Mouse (Mus musculus): Measurements from ENCODE around the gene Gm44511. TPM values are rescaled to one million over a fixed set of nuclear protein-coding genes. Genes with fewer than 3 reads are reported as not detected.
A peak's percentile ranks its signal among the peaks of the same experiment; 100 is the strongest.
"Not testable (repeated sequence)": the region's sequence is repeated elsewhere in the genome, so short reads cannot be mapped to it uniquely, and the experiment has no call there.

The Gm44511 gene
- polyA plus RNA-seq, 1 experiment: not detected

DNA sequence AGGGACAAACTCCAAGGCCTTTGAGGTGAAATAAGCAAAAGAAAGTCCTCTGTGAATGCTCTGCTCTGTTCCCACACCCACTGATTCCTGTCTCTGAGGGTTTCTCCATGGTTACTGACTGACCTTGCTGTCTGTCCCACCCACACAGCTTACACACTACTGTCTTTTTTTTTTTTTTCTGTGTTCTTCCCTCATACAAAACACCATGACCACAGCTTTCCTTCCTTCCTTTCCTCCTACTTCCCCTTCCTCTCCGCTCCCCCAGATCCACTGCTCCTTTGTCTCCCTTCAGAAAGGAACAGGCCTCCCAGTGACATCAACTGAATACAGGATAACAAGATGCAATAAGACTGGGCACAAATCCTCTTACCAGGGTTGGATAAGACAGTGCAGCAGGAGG, 37.6 kb downstream of the Gm44511 start:
- Histone ChIP-seq H3K36me3 (ENCODE audit: control insufficient read depth, insufficient read depth, low read length) (no peaks in the 10 kb centered on the region), H3K4me1 (replicated peaks; ENCODE audit: control insufficient read depth, insufficient read depth, low read length) (no peaks in the 10 kb centered on the region; the same call in 1 of the 2 replicates), H3K4me3 (ENCODE audit: control insufficient read depth, insufficient read depth, low read length) (no peak overlapping the region), H3K27me3 (ENCODE audit: control insufficient read depth, insufficient read depth, low read length) (no peaks in the 10 kb centered on the region), H3K27ac (ENCODE audit: control insufficient read depth, insufficient read depth, low read length) (no peak overlapping the region)
- no peak for TF ChIP-seq POLR2A (IDR thresholded peaks at IDR 0.05; ENCODE audit: control insufficient read depth, extremely low read depth, insufficient read depth, low read length, poor library complexity)
- no peak for TF ChIP-seq CTCF (IDR thresholded peaks at IDR 0.05; ENCODE audit: borderline replicate concordance, control insufficient read depth, extremely low read depth, insufficient read depth, low read length, poor library complexity)
- DNase-seq: no peak
- 86% methylated on average over 1 of the region's 1 CpGs for WGBS

DNA sequence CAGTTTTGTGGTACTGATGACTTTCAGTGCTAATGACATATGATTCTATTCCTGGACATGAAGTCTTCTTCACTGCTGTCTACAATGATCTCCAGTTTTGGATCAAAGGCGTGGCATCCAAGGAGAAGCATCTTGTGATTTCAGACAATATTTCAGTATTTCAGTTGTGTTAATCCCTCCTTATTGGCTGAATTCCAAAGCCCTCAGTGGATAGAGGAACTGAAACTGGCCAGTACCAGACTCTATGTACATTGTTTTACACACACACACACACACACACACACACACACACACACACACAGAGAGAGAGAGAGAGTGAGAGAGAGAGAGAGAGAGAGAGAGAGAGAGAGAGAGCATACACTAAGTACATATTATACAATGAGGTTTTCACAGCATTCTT, 39.7 kb downstream of the Gm44511 start:
- not testable (repeated sequence) for DNase-seq; H3K4me3 ChIP-seq (ENCODE audit: control insufficient read depth, insufficient read depth, low read length); H3K27ac ChIP-seq (ENCODE audit: control insufficient read depth, insufficient read depth, low read length); H3K4me1 ChIP-seq (replicated peaks; ENCODE audit: control insufficient read depth, insufficient read depth, low read length); H3K27me3 ChIP-seq (ENCODE audit: control insufficient read depth, insufficient read depth, low read length); H3K36me3 ChIP-seq (ENCODE audit: control insufficient read depth, insufficient read depth, low read length)
- WGBS: 100% methylated on average over 1 of the region's 1 CpGs

DNA sequence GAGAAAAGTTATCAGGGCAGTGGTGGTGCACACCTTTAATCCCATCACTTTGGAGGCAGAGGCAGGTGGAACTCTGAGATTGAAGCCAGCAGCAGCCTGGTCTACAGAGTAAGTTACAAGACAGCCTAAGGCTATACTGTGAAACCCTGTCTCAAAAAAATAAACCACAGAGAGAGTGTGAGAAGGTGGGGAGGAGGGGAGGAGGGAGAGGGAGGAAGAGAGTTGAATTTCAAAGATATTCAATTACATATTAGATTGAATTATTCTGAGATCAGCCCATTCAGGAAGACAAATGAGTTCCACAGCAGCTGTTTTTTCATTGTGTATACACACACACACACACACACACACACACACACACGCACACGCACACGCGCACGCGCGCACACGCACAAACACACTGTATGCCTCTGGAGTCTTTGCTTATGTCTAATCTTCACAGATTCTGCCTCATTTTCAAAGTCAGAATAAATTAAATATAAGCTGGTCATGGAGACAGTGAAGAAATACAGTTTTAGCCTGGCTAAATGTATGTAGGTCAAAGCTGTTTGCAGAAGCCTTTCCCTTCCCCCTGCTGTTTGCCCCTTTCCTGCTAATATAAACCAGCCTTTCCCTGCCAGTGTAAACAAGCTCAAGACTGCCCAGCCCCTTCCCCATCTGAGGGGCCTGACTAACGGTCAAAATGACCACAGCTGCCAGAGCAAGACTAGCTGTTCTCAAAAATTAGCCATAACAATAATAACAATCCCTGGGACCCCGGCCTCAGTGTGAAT, 56.4 kb downstream of the Gm44511 start:
- Histone ChIP-seq H3K27me3 (ENCODE audit: control insufficient read depth, insufficient read depth, low read length) (no peaks in the 10 kb centered on the region), H3K36me3 (ENCODE audit: control insufficient read depth, insufficient read depth, low read length) (no peaks in the 10 kb centered on the region), H3K27ac (ENCODE audit: control insufficient read depth, insufficient read depth, low read length) (peak overlapping the region; percentile 97), H3K4me1 (replicated peaks; ENCODE audit: control insufficient read depth, insufficient read depth, low read length) (peaks cover 16% of the 10 kb centered on the region), H3K4me3 (ENCODE audit: control insufficient read depth, insufficient read depth, low read length) (no peak overlapping the region)
- TF ChIP-seq CTCF (IDR thresholded peaks at IDR 0.05; ENCODE audit: borderline replicate concordance, control insufficient read depth, extremely low read depth, insufficient read depth, low read length, poor library complexity): no peak
- TF ChIP-seq POLR2A (IDR thresholded peaks at IDR 0.05; ENCODE audit: control insufficient read depth, extremely low read depth, insufficient read depth, low read length, poor library complexity): no peak
- no peak for DNase-seq
- WGBS: 93% methylated on average over 10 of the region's 10 CpGs

DNA sequence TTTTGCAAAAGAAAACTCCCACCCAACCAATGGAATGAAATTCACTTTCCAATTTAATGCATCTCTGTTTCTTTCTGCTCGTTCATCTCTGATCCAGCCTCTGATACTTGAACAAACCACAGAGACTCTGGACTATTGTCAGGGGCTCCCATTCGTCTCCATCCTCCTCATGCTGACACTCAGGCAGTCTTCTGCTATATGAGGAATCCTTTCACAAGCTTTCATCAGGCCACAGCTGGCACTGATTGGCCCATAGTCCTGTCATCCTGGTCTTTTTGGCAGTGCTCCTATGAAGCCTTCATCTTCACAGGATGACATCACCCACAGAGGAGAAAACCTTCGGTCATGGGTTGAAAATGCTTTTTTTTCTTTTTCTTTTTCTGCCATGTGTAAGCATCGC, 58.1 kb downstream of the Gm44511 start:
- H3K27me3 ChIP-seq (ENCODE audit: control insufficient read depth, insufficient read depth, low read length): no peaks in the 10 kb centered on the region
- 85% methylated on average over 4 of the region's 4 CpGs for WGBS
- peaks cover 24% of the 10 kb centered on the region for H3K4me1 ChIP-seq (replicated peaks; ENCODE audit: control insufficient read depth, insufficient read depth, low read length)
- TF ChIP-seq POLR2A (IDR thresholded peaks at IDR 0.05; ENCODE audit: control insufficient read depth, extremely low read depth, insufficient read depth, low read length, poor library complexity): no peak
- no peak for TF ChIP-seq CTCF (IDR thresholded peaks at IDR 0.05; ENCODE audit: borderline replicate concordance, control insufficient read depth, extremely low read depth, insufficient read depth, low read length, poor library complexity)
- DNase-seq: no peak
- H3K4me3 ChIP-seq (ENCODE audit: control insufficient read depth, insufficient read depth, low read length): no peak overlapping the region
- H3K36me3 ChIP-seq (ENCODE audit: control insufficient read depth, insufficient read depth, low read length): no peaks in the 10 kb centered on the region
- H3K27ac ChIP-seq (ENCODE audit: control insufficient read depth, insufficient read depth, low read length): no peak overlapping the region

DNA sequence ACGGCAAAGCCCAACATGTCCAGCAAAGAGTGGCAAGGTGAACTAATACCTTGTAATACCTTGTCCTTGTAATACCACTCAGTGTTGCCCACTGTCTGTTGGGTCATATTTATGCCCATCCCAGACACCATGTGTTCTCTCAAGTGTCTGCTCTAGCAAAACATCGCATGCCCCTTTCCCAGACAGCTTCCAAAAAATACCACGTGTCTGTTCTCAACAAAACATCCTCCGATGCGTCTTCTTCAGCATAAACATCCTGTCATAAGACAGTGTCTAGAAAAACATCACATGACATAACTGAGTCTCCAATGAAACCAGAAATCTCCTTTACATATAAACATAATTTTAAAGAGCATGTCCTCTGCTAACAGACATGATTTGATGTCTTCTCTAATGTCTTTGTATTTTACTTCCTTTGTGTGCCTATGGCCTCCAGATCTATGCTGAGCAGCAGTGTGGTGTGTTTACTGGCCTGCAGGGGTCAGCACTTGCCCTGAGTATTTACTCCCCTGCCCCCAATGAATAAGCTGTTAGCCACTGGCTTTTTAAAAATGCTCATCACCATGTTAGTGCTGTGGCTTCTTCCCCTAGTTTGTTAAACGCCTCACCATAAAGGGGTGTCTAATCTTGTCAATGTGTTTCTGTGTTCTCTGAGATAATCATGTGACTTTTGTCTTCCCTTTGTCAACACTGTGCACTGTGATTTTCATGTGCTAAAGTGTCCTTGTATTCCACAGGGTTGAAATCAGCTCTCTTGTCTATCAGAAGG, 59.4 kb downstream of the Gm44511 start:
- H3K27me3 ChIP-seq (ENCODE audit: control insufficient read depth, insufficient read depth, low read length); H3K36me3 ChIP-seq (ENCODE audit: control insufficient read depth, insufficient read depth, low read length); H3K27ac ChIP-seq (ENCODE audit: control insufficient read depth, insufficient read depth, low read length); H3K4me3 ChIP-seq (ENCODE audit: control insufficient read depth, insufficient read depth, low read length): not testable (repeated sequence)
- peak; percentile 58 for DNase-seq
- 79% methylated on average over 6 of the region's 6 CpGs for WGBS
- peaks cover 24% of the 10 kb centered on the region for H3K4me1 ChIP-seq (replicated peaks; ENCODE audit: control insufficient read depth, insufficient read depth, low read length)

DNA sequence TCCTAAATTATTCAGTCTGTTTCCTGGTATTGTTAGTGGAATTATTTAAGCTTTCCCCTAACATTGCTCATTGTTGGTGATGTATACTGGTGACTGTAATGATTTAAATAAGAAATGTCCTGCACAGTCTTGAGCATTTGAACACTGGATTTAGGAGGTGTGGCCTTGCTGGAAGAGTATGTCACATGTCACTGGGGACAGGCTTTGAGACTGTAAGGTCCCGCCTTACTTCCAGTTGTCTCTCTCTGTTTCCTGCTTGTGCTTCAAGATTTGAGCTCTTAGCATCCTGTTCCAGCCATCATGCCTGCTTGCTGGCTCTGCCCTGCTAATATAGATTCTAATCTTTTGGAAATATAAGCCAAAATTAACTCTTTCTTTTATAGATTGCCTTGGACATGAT, 60.9 kb downstream of the Gm44511 start:
- no peaks in the 10 kb centered on the region for H3K36me3 ChIP-seq (ENCODE audit: control insufficient read depth, insufficient read depth, low read length)
- H3K27me3 ChIP-seq (ENCODE audit: control insufficient read depth, insufficient read depth, low read length): no peaks in the 10 kb centered on the region
- no peak overlapping the region for H3K27ac ChIP-seq (ENCODE audit: control insufficient read depth, insufficient read depth, low read length)
- 93% methylated on average over 1 of the region's 1 CpGs for WGBS
- peaks cover 22% of the 10 kb centered on the region for H3K4me1 ChIP-seq (replicated peaks; ENCODE audit: control insufficient read depth, insufficient read depth, low read length)
- DNase-seq: no peak
- TF ChIP-seq CTCF (IDR thresholded peaks at IDR 0.05; ENCODE audit: borderline replicate concordance, control insufficient read depth, extremely low read depth, insufficient read depth, low read length, poor library complexity) (no peak), POLR2A (IDR thresholded peaks at IDR 0.05; ENCODE audit: control insufficient read depth, extremely low read depth, insufficient read depth, low read length, poor library complexity) (no peak)
- no peak overlapping the region for H3K4me3 ChIP-seq (ENCODE audit: control insufficient read depth, insufficient read depth, low read length)

DNA sequence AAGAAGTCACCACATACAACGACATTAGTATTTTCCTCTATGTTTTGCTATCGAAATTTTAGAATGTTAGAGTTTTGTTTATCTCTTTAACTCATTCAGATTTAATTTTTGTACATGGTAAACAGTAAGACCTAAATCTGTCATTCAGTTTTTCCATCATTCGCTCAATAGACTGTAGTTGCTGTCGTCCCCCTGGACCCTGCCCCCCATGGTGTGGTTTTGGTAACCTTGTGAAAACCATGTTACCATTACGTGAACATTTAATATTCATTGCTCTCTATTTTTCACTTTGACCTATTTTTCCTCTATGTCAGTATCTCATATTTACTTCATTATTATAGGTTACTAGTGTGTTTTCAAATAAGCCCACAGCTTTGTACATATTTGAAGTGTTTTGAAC, 61.5 kb downstream of the Gm44511 start:
- WGBS: 8% methylated on average over 5 of the region's 5 CpGs
- Histone ChIP-seq H3K27ac (ENCODE audit: control insufficient read depth, insufficient read depth, low read length) (no peak overlapping the region), H3K27me3 (ENCODE audit: control insufficient read depth, insufficient read depth, low read length) (no peaks in the 10 kb centered on the region), H3K4me3 (ENCODE audit: control insufficient read depth, insufficient read depth, low read length) (0 out of 2 replicates have a peak overlapping the region, but pooled peaks have one; percentile 80), H3K4me1 (replicated peaks; ENCODE audit: control insufficient read depth, insufficient read depth, low read length) (peaks cover 17% of the 10 kb centered on the region), H3K36me3 (ENCODE audit: control insufficient read depth, insufficient read depth, low read length) (no peaks in the 10 kb centered on the region)
- DNase-seq: no peak
- TF ChIP-seq CTCF (IDR thresholded peaks at IDR 0.05; ENCODE audit: borderline replicate concordance, control insufficient read depth, extremely low read depth, insufficient read depth, low read length, poor library complexity) (no peak), POLR2A (IDR thresholded peaks at IDR 0.05; ENCODE audit: control insufficient read depth, extremely low read depth, insufficient read depth, low read length, poor library complexity) (no peak)
